Mouse (Mus musculus) ES-CJ7 (cell line): ENCODE measurements at regions not wholly inside any gene's neighbourhood (a gene's known extent, or its start where the extent isn't known, plus 50 kb on each side); places are given as distances from the start of the nearest gene placed in this dataset.
A peak's percentile ranks its signal among the peaks of the same experiment; 100 is the strongest.

ENCODE experiments used
- DNase-seq: peaks from one replicate; pipeline ENCODE4 v3.0.0; 2011; ENCODE audit warnings: low read depth, low spot score

DNA sequence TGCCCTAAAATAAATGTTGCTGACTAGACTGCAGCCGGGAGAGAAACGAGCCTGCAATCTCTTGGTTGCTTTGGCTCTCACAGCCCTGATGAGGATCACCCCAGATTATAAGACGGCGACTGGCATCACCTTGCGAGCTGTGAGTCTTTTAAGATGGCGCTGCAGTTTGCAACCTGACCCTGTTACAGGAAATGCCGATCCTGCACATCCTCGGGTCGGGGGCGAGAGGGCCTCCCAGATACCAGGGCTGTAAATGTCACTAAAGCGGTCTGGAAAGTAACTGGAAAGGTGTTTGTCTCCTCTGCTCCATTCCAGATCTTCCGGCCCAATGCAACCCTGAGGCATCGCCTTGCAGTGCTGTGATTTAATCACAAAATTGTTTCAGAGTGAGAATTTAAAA lies 53.4 kb downstream of the Cartpt start:
- no peak for DNase-seq

DNA sequence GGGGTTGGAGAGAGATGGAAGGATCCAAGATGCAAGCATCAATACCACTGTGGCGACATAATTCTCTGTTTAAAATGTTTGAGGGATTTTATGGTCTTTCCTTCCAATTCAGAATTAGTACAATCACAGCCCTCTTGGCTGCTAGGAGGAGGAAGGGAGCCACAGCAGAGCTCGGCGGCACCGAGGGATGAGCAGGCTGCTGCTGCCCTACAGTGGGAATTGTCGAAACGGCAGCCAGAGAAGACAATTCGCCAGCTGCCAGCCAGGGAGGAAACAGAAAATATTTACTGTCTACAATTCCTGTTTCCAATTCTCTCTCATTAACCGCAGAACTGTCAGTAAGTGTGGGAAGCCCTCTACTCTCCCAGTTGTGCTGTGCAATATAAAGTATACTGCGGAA lies 58.3 kb downstream of the Cartpt start:
- peak; percentile 10 for DNase-seq

DNA sequence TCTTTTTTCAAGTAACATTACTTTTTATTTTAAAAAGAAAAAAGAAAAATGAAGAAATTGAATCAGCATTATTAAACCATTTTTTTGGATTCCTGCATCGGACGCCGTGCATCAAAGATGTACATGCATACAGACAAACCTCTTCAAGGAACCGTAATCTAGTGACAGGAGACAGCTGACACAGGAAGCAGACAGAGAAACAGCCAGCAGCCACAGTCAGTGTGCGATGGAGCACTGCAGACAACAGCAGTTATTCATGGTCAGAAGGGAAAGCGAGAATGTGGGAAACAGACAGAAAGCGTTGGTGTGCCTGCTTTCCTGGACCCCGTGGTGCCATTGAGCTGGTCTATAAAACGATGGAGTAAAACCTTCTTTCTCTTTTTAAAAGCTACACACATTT lies 61.4 kb downstream of the Cartpt start:
- no peak for DNase-seq

DNA sequence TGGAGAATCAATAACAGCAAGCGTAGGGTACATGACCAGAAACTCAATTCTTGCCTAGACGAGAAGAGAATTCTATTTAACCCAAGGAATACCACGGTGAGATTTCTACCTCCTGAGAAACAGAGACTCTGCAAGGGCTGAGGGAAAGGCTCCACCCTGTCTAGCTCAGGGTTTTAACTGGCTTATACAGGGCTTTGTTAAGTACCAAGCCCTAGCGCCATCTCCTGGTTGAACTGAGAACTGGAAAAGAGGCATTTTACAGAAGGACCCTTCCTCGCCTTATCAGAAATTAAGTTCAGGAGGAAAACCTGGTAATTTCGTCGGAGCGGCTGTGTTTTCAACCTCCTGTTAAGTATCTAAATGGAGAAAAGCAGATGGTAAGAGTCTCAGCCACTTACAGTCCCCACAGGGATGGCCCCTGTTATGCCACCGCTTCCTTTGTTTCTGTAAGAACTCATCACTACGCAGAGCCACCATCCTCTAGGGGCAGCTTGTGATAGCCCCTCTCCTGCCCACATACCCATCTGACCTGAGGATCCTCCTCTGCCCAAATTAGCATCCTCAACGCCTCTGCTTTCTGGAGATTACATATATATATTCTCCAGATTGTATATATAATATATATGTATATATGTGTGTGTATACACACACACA lies 63.0 kb downstream of the Cartpt start:
- DNase-seq, result peak; percentile 79

DNA sequence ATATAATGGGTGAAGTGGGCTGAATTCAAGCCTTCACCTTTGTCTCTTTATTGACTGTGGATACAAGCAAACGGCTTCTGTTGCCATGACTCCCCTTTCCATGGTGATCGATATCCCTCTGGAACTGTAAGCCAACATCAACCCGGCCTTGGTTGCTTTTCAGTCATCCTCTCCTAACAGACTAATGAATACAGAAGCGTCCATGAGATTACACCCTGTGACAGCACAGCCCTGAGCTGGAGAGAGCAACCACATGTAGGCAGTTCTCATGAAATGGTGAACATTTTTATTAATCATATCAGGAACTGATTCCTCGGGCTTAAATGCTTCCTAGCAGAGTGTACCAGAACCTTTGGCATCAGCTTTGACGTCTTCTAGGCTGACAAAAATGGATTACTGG lies 63.7 kb downstream of the Cartpt start:
- no peak for DNase-seq

DNA sequence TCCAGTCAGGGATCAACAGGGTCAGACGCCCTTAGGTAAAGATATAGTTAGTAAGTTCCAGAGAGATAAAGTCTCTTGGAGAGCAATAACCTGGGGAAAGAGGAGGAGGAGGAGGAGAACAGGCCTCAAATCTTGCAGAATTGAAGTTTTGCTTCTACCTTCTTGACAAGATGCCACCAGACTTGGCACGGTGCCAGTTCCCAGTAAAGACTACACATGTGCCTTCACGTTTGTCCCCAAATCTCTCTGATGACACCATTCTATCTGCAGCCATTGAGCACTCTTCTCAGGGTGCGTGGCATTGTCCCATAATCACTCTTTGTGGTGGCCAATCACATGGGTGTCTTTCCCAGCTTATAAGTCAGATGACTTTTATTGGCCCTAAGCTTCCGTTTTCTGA lies 64.3 kb downstream of the Cartpt start:
- no peak for DNase-seq

DNA sequence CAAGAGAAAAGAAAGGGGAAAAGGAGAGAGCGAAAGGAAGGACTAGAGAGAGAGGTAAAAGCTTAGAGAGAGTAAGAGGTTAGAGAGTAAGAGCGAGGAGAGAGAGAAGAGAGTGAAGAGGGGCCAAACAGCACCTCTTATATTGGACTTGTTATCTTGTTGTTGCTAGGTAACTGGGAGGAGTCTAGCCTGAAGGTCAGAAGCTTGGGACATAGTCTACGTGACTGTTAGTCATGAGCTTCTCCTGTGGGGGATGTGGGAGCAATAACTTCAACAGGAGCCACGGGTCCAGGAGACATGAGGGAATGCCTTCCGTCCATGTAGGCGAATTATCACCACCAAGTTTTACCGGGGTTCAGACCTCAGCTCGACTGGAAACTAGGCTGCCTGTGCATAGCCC lies 65.4 kb downstream of the Cartpt start:
- DNase-seq, result no peak

DNA sequence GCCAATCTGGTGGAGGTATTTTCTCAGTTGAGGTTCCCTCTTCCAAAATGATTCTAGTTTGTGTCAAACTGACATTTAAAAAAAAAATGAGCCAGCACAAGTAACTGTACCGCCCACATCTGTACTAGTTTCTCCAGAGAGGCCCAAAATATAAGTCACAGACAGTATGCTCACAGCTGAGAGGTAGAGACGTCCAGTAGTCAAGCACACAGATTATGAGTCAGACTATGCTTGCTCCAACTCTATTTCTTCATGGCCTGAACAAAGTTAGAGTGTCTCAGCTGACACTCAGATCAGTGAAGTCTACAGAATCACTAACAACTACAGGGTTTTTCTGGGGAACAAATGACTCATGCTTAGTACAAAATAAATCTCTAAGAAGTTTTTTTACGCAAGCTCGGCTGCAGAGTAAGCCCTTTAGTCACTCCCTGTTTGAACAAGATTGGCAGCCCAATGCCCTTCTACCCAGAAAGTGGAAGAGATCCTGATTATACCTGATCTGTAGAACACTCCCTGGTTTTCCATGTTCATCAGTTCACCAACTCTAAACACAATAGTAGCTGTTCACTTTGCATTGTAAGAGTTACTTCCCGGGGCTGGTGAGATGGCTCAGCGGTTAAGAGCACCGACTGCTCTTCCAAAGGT lies 70.7 kb downstream of the Cartpt start:
- no peak for DNase-seq

DNA sequence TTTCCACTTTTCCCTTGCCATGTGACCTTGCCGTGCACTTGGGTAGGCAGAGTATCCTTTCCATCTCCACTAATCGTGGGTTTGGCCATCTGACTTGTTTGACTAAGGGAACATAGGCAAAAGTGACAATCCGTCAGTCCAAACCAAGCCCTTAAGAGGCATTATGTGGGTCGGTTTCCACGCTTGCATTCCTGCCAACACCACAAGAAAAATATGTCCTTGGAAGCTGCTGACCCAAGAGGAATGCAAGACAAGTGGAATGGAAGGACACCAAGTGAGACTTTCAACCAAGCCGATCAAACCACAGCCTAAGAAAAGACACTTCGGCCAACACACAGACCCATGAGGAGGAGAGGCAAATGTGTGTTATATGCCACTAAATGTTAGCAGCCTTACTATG lies 73.3 kb downstream of the Cartpt start:
- DNase-seq, result no peak

DNA sequence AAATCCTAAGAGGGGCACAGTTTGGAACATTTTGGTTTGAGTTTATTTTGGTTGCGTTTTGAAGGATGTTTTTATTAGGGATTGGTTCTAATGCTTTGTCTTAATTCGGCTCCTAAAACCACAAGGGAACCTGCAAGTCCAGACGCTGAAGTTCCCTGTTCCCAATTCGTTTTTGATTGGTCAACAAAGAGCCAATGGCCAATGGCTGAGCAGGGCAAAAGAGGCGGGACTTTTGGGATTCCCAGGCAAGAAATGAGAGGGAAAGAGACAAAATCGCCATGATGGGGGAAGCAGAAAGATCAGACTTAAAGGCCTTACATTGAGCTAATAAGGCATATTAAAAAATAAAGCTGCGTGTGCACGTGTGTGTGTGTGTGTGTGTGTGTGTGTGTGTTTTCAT lies 76.3 kb downstream of the Cartpt start:
- peak; percentile 49 for DNase-seq

DNA sequence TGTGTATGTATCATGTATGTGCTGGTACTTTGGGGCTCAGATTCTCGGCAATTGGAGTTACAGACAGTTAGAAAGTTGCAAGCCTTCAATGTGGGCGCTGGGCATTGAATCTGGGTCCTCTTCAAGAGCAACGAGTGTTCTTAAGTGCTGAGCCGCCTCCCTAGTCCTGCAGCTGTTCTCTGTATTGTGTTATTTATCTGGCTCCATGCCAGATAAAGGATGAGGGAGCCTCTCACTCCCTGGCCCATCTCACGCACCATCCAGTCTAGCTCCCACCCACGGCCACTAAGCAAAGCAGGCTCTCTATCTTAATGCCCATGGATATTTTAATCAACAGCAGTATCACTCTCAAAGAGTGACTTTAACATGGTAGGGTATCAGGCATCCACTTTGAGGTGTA lies 84.2 kb downstream of the Cartpt start:
- DNase-seq, result no peak

DNA sequence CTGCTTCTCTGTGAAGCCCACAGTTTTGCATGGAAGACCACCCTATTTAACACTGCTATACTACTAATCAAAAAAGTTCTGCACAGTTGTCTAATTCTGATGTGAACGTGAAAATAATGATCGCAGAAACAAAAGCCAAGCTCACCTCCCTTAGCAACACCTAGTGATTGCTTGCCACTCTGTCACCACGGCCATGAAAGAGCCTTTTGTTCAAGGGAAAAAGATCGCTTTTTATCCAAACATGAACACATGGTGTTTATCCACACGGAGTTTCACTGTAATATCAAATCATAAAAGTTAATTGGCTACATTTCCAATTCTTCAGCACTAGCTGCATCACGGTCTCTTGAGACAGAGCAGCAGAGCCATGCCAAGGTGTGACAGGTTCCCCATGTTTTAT lies 85.1 kb downstream of the Cartpt start:
- no peak for DNase-seq

DNA sequence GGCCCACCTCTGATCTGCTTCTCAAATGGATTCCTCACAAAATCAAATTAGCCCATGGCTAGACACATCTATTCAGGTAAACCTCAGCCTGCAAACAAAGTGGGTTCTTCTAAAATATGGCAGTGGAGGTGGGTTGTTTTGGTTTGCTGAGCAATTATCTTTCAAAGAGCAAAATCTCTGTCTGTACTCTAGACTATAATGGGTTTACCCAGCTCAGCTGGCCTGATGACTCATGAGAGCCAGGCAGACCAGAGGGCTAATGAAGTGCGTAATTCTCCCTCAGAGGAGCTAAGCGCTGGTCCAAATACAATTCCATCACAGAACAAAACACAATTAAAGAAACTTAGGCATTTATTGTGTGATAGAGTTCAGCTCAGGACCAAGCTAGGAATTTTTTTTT lies 86.1 kb downstream of the Cartpt start:
- DNase-seq, result no peak

DNA sequence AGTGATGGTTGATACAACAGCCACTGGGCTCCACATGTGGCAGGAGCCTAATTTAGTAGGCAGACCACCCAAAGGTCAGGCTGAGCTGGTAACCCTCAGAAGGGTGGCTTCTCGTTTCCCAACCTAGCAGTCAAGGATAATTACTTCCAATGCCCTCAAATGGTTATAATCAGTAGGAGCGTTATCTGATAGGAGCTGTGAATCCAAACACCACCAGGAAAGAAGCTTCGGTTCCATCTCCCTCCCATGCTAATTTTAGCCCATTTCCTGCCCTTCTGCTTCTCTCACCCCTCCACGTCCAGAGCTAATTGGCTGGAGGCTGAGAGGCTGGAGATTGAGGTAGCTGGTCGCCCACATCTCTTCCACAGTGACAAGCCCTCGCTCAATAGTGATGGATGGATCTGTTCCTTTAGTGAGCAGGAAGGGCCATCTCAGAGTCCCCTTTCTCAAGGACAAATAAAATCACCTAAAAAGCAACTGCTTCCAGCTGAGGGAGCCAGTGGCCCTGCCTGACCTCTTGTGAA lies 86.8 kb downstream of the Cartpt start:
- DNase-seq, result no peak

DNA sequence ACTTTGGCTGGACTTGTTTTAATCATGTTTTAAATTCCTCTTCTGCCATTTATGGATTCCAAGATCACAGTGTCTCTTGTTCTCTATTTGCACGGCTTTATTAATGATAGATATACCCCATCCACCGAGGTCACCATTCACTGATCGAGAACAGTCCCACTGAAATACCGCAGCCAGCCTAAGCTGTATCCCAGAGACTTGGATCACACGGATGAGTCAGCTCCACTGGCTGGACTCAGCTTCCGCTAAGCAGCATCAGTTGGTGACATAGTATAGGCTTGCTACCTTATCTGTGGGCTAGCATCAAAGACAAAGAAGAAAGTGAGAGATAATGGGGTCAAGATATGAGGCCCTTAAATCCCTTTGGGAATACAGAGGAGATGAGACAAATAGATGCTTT lies 106.4 kb downstream of the Cartpt start:
- no peak for DNase-seq

DNA sequence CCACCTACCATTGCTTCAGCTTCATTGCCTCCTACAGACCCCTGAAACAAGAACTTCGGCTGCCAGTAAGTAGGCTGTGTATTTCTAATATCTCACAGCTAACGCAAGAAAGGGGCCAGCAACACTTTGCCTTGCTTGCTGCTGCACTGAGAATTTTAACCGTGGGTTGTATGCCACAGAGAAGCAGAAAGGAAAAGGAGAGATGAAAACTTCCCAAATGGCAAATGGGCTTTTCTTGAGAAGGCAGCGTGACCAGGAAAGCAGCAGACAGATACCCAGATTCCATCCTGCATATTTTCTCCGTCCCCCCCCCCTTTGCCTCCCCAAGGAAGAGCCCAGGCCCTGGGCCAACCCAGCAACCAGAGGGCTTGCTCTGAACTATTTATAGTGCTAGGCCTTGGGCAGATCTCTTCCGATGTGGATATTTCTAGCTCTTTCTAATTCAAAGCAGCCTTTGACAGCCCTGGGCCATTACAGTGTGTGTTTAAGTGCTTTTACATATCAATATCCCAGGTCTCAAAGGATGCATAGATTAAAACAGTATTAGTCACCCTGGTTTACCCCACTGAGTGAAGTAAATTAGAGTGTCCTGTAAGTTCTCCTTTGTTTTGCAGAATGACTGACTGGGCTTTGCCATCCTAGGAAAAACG lies 107.0 kb downstream of the Cartpt start:
- DNase-seq, result peak; percentile 22

DNA sequence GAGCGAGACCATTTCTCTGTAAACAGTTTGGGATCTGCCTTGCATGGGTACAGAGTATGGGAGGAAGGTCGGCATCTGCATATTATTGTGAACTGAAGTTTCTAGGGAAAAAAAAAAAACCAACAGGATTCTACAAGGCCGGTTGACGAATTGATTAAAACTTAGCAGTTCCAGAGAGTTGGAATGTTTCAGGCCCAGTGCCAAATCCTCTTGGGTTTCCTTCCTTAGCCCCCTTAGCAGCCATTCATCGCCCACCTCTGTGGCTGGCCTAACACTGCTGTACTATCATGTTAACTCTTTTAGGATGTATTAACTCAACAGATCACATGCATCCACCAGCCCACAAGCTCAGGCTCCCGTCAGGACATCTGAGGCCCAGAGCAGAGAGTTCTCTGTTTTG lies 107.9 kb downstream of the Cartpt start:
- DNase-seq, result no peak

DNA sequence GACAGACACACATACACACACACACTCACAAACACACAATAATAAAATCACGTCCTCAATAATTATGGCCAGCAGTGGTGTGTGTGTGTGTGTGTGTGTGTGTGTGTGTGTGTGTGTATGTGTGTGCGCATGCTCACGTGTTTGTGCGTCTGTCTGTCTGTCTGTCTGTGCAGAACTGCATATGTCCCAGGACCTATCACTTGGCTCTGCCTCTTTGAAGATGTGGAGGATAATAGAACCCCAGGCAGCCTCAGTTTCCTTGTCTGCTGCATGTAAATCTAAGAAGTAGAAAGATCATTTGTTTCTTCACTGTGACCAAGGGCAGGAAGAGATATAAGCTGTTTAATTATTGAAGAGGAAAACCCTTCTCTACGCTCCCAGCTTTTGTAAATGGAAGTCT lies 109.9 kb downstream of the Cartpt start:
- DNase-seq, result peak; percentile 23

DNA sequence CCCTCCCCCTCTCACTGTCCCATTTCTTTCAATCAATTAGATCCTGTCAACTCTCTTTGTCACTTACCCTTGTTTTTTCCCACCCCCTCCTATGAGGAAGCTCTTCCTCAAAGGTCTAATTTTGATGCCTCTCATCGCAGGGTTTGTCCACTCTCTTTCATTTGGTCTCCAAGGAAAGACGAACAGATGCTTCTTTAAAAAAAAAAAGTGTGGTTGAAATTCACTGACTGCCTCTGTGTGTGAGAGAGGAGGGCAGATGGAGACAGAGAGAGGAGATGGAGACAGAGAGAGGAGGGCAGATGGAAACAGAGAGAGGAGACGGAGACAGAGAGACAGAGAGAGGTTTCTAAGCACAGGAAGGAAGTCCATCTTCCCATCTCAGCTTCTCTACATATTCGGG lies 113.1 kb downstream of the Cartpt start:
- DNase-seq, result no peak

DNA sequence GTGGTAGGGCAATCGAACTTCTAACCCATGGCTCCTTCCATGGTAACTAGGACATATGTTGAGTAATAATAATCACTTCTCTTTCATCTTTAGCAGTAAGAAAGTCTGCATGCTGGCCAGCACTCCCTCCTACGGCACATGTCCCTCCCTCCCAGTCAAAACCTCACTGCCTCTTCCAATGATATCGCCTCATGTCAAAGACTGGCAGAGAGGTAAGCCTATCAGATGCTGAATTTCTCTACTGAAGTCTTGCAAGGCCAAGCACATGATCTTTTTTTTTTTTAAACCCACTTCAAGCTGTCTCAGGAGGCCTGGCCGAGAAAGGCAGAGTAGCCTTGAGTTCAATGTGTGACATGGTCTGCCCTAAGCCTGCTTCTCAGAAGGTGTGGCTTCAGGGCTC lies 115.5 kb downstream of the Cartpt start:
- no peak for DNase-seq

DNA sequence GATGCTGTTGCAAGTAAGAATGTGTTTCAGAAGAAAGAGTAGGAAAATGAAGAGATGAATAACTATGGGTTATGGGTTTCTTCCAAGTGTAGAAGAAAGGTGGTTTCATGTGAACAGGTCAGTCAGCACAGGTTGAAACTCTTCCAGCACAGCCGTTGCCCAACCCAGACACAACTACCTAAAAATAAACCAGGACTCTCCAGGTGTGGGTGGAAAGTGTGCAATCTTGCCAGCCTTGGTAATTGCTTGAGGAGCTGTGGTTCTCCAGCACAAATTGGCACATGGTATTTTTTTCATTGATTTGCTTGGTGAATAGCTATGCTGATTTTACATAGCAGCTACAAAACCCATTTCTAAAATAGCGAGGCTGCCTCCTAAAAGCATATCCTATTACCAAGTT lies 116.6 kb downstream of the Cartpt start:
- no peak for DNase-seq

DNA sequence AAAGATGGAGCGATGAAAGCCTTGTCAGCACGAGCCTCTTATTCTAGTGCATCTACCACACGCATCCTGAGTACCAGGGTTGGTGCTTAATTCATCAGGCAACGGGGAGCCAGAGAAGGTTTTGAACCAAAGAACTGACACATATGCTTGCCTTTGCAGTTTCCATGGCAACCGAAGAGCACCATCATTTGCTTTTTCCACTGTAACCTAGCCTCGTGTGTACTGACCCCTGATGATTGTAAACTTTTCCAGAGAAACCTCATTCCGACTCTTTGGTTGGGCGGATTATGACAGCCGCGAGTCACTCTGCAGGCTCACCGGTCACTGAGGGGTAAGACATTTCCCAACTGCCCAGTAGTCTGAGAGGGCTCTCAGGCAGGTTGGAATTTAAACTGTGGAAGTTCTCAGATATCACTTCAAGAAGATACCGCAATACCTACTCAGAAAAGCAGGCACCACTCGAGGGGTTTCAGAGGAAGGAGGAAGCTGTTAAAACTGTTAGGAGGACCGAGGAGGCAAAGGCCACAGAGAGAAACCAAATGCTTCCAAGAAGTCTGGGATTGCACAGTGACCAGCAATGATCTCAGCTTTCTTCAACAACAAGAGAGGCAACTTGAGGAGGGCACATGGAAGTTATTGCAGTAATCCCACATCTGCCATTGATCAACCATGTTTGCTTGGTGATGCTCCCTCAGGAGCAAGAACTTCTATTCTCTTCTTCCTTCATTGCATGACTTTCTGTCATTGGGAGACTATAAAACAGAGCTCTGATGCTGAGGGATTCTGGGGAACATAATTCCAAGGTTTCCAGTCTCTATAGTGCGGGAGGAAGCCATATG lies 117.8 kb downstream of the Cartpt start:
- no peak for DNase-seq
